Mouse (Mus musculus): ENCODE measurements around the gene Scamp1.
"Not testable (repeated sequence)": the region's sequence is repeated elsewhere in the genome, so short reads cannot be mapped to it uniquely, and the experiment has no call there.

The Scamp1 gene

DNA sequence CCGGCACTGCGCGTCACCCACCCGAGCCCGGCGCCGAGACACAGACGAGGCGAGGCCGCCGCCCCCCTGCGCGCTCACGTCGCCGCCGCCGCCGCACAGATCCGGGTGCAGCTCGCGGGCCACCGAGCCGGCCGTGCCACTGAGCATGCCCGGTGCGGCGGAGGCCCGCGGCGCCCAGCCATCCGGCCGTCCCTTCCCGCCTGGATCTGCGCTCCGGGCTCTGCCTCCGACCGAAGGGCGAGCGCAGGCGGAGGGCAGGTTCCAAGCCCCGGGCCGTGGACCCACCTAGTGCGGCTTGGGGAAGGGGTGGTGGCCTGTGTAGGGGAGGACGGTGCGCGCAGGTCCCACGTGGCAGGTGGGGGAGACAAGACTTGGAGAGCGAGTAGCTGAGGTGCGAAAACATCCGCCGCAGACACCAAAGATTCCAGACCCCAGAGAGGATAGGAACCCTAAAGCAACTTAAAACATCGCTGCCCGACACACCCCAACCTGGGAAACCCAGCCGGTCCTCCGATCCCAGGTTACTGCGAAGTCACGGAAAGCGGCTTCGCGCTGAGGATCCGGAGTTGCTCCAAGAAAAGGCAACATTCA is at the start of gene Scamp1:
TSS of gene Scamp1 (minus strand) at position 577 of the 591 bp plus-strand sequence.
- peak; percentile 93 to 95 for DNase-seq (ENCODE audit: low spot score in 2 of 2)

DNA sequence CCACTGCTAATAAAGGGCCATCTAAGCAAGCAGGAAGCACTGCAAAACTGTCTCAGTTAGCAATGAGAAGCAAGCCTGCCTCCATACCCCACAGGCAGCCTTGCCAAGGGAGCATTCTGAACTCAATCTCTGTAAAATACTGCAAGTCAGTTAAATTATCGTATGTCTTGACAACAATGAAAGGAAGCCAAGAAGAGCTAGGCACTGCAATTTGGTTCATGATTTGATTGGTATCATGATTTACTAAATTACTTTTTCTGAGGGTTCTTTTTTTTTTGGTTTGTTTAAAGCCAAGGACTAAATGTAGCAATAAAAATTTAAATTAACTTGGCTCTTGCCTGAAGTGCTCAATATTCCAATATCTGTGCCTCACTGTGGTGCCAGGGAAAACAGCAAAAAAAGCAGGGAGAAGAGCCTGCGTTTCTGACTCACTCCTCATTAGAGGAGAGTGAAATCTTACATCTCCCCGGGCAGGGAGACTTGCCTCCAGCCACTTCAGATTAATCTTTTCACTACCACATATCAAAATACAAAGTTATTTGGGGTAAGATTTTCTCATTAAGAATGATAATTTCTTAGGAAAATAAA is 44.8 kb upstream of the Scamp1 start:
- DNase-seq (ENCODE audit: low spot score in 2 of 2) = no peak

- not testable (repeated sequence) for DNase-seq (ENCODE audit: low spot score in 2 of 2)
Observed at GRCm38 (mm10) chr13:94329005-94329404, 43.3 kb upstream of the Scamp1 start.

GRCm38 (mm10) chr13:94328063-94328462 is 42.4 kb upstream of the Scamp1 start:
- DNase-seq (ENCODE audit: low spot score in 2 of 2) = no peak

DNA sequence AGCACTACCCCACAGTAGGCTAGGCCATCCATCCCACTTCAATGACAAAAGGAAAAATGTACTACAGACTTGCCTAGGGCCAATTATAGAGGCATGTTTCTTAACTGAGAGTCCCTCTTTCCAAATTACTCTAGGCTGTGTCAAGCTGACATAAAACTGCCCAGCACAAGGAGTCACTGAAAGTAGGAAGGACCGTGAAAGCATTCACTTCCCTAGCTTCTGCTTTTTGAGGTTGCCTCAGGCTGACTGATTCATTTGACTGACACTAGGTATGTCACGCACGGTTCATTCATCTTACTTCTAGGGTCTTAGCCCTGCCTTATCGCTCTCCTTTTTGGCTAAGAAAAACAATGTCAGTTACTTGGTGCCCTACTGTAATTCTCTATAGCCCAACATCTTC is 36.8 kb upstream of the Scamp1 start:
- no peak for DNase-seq (ENCODE audit: low spot score in 2 of 2)

GRCm38 (mm10) chr13:94321094-94321792 is 35.6 kb upstream of the Scamp1 start:
- no peak for DNase-seq (ENCODE audit: low spot score in 2 of 2)

- DNase-seq (ENCODE audit: low spot score in 2 of 2) = no peak
Observed at GRCm38 (mm10) chr13:94316975-94317511, 31.4 kb upstream of the Scamp1 start.

DNA sequence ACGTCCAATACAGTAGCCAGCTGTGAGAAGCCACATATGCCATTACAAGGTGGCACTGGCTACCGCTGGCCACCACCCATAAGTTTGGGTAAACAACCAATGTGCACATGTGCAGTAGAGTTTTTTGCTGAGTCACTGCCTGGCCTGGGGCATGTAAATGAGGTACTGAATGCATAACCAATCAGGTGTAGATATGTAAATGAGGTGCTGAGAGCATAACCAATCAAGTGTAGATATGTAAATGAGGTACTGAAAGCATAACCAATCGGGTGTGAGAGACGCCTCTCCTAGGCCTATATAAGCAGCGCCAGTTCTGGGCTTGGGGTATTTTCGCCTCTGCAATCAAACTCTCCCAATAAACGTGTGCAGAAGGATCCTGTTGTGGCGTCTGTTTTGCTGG is 27.2 kb upstream of the Scamp1 start:
- not testable (repeated sequence) for DNase-seq (ENCODE audit: low spot score in 2 of 2)

GRCm38 (mm10) chr13:94308279-94308678 is 22.6 kb upstream of the Scamp1 start:
- DNase-seq (ENCODE audit: low spot score in 2 of 2) = no peak

DNA sequence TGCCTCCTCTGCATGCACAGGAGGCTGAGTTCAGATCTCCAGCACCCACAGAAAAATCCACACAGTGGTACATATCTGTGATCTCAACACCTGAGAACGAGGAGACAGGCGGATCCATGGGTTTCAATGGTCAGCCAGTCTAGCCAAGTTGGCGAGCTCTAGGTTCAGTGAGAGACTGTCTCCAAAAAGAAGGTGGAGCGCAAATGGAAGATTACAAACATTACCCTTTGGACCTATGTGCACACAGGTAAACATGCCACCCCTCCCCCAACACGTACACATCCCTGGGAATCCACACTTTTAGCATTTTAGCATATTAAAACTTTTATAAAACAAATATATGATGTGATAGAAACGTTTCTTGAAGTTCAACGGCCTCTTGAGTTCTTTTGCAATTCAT is 21.9 kb upstream of the Scamp1 start:
- no peak for DNase-seq (ENCODE audit: low spot score in 2 of 2)

DNA sequence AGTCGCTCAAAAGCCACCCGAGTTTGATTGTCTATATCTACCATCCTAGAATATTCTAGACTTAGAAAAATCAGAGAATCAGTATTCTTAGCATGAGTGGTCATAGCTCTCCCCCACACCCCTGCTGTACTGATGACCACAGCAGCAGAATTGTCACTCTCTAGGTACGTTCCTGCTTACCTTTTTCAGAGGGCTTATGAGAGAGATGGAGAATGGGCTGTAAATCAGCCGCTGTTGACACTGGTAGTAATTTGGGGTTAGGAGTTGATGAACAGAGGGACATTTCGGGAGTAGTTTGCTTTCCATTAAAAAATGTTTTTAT is 21.3 kb upstream of the Scamp1 start:
- DNase-seq (ENCODE audit: low spot score in 2 of 2) = no peak

GRCm38 (mm10) chr13:94306277-94306967 is 20.8 kb upstream of the Scamp1 start:
- DNase-seq (ENCODE audit: low spot score in 2 of 2) = peak; percentile 54 to 55

DNA sequence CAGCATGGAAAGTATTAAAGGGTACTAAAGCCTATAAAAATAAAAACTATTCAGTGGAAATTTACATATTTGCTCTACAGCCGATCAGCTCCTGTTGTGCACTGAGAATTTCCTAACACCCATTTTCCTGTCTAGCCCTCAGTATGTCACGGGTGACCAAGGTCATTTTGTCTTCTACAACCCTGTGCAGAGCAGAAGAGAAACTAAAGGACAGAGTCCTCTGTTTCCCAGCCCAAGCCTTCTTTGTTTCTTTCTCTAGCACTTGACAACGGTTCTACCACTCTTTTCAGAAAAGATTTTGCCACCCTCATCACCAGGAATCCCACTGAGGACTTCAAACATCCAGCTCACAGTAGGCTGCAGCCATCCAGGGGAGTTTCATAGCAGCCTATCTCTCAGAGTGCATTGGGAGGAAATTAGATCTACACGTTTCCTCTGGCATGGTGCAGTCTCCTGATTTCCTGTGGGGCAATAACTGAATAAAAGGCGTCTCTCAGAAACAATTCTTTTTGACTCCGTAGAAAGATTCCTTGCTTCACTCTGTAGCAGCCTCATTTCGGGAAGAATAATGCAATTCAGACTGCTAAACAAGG is 15.4 kb upstream of the Scamp1 start:
- DNase-seq (ENCODE audit: low spot score in 2 of 2) = no peak

DNA sequence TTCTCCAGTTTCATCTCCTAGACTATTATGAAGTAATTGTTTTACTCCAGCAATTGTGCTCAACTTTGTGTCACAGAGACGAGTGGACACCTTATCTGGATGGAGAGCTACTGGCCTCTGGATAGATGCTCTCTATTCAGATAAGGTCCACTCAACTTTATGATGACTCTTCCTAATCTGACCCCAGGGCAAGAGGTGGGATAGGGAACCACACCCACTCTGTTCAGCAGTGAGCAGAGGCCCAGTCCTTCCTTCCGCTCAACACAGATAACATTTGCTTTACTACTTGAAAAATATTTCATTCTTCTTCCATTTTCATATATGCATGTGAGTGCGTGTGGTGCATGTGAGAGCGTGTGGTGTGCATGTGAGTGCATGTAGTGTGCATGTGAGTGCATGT is 14.6 kb upstream of the Scamp1 start:
- DNase-seq (ENCODE audit: low spot score in 2 of 2) = no peak

- DNase-seq (ENCODE audit: low spot score in 2 of 2) = no peak
Observed at GRCm38 (mm10) chr13:94298401-94298800, 12.7 kb upstream of the Scamp1 start.

DNA sequence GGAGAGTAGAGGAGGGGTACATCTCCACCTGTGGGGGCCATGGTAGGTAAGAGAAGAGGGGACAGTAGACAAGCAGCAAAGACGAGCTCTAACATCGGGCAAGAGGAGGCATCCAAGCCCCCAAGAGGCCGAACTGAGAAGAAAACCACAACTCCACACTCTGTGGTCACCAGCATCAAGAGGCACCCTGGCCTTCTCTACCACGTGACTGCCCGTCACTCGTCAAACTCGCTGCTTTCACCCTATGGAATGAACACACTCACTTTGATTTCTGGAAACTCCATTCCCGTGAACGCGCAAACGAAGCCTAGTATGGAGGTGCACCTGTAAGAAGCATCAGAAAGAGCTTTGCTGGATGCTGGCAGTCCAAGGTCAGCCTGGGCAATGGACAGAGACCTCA is 10.7 kb upstream of the Scamp1 start:
- no peak for DNase-seq (ENCODE audit: low spot score in 2 of 2)

DNA sequence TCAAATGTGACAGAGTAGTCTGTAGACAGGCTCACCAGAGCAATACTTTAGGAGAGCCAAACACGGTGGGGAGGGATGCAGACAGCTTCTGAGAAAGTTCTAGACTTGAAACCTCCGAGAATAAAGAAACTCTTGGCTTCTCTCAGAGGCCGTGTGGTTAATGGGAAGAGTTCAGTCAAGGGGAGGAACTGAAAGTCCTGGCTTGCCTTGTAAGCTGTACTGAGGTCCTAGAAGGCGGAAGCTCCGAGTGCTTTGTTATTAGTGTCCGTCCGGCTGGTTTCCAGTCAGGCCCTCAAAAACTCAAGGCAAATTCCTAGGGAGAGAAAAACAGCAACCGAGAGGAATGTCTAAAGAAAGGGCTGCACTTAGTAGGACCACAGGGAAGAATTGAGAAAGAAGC is 10.3 kb upstream of the Scamp1 start:
- DNase-seq (ENCODE audit: low spot score in 2 of 2) = no peak

DNA sequence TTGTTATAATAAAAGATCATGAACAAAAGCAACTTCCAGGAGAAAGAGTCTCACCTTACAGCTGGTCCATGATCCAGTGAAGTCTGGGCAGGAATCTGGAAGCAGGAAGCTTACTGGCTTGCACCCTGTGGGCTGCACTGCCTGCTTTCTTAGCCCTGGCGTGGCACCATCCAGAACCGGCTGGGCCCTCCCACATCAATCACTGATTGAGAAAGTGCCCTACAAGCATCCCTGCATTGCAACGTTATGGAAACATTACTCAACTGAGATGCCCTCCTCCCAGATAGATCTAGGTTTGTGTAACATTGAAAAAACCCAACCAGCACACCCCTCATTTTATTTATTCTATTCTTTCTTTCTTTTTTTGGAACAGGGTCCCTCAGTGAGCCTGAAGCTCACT is 9.2 kb upstream of the Scamp1 start:
- no peak for DNase-seq (ENCODE audit: low spot score in 2 of 2)

- no peak for DNase-seq (ENCODE audit: low spot score in 2 of 2)
Observed at GRCm38 (mm10) chr13:94293911-94294310, 8.3 kb upstream of the Scamp1 start.

GRCm38 (mm10) chr13:94286195-94286594 is 538 bp upstream of the Scamp1 start:
- peak; percentile 61 to 67 for DNase-seq (ENCODE audit: low spot score in 2 of 2)

GRCm38 (mm10) chr13:94284543-94285269 is 951 bp downstream of the Scamp1 start:
- peak; percentile 57 to 59 for DNase-seq (ENCODE audit: low spot score in 2 of 2)

Data from right cerebral cortex, postnatal 10 days (tissue).